ENCODE assay signal across 24 mouse cellular contexts in genomic region chr6:94221750-94222149, GRCm38 (mm10).
DNase-seq lines count a peak whose midpoint lies in the region; ATAC-seq and TF ChIP-seq lines count a peak whose summit lies in the region.
"Had no signal": no experiment of that assay in that cellular context is flagged by ENCODE, and none has a peak within 500 bp of the region (broad histone marks: within the 10 kb centered on the region; RNA-seq: fewer than 3 reads in every experiment).

No protein-coding gene starts in this region.

- H3K4me3 ChIP-seq in spleen, adult 2 months (ENCODE audit: extremely low read depth, insufficient read depth, insufficient read length): no peak overlapping the region
- H3K4me3 ChIP-seq in bone marrow macrophage, adult 2 months (ENCODE audit: insufficient read depth, low read length): peak overlapping the region; percentile 10; the same call in 1 of the 2 replicates

- no peak for TF ChIP-seq CTCF in spleen, adult 2 months (IDR thresholded peaks at IDR 0.05; ENCODE audit: extremely low read depth, insufficient read depth, insufficient read length, insufficient replicate concordance)
- no peak for TF ChIP-seq CTCF in bone marrow macrophage, adult 2 months (IDR thresholded peaks at IDR 0.05; ENCODE audit: low read depth, low read length)

- H3K27me3 ChIP-seq in spleen, adult 2 months (ENCODE audit: control insufficient read depth, insufficient read depth, low read length): no peaks in the 10 kb centered on the region
- H3K27me3 ChIP-seq: CH12.LX, Patski had no signal

- intact Hi-C loops in heart, postnatal 36 days (cut with DNase I): no loop called here

- peak; percentile 55 to 75; a peak in 3 of 4 replicates for ATAC-seq in hematopoietic stem cell, adult 5-6 weeks (replicated peaks in 1 of 2; ENCODE audit: insufficient read depth in 1 of 2, low FRiP score in 2 of 2, low TSS enrichment in 1 of 2, low read depth in 1 of 2, poor library complexity in 2 of 2, severe bottlenecking in 2 of 2)
- ATAC-seq: activated CD4-positive, CD25-positive, alpha-beta regulatory T cell, adult 4 months; CD4-positive, CD25-positive, alpha-beta regulatory T cell, adult 4 months; Patski had no signal

- TF ChIP-seq POLR2A in spleen, adult 2 months (IDR thresholded peaks at IDR 0.05; ENCODE audit: low read depth, low read length): no peak
- TF ChIP-seq POLR2A in bone marrow macrophage, adult 2 months (IDR thresholded peaks at IDR 0.05; ENCODE audit: borderline replicate concordance, low read depth, low read length): no peak

- WGBS in spleen, adult 2 months: 29% methylated on average over 6 of the region's 6 CpGs

- peak overlapping the region; percentile 48; the same call in 1 of the 2 replicates for H3K27ac ChIP-seq in spleen, adult 2 months (ENCODE audit: insufficient read depth, low read length)
- peak overlapping the region; percentile 66 for H3K27ac ChIP-seq in bone marrow macrophage, adult 2 months (ENCODE audit: insufficient read depth, low read depth, low read length)

- H3K36me3 ChIP-seq in spleen, adult 2 months (ENCODE audit: control insufficient read depth, insufficient read depth, low read length): no peaks in the 10 kb centered on the region
- H3K36me3 ChIP-seq: G1E had no signal

- no peaks in the 10 kb centered on the region for H3K4me1 ChIP-seq in spleen, adult 2 months (ENCODE audit: control insufficient read depth, insufficient read depth, insufficient read length)
- H3K4me1 ChIP-seq in bone marrow macrophage, adult 2 months (ENCODE audit: control insufficient read depth, insufficient read depth, low read length): peaks cover 5% of the 10 kb centered on the region

- DNase-seq in heart, adult 11 months: peak; percentile 87
- DNase-seq in heart, postnatal 36 days: no peak
- DNase-seq in spleen, adult 2 months (ENCODE audit: low read depth in 1 of 2, low spot score in 2 of 2): no peak
- DNase-seq in spleen, postnatal 36 days (ENCODE audit: low spot score in 2 of 2): no peak
- no peak for DNase-seq in adrenal gland, postnatal 4 days (ENCODE audit: low spot score in 2 of 2)
- DNase-seq in ovary, adult 18-20 months (ENCODE audit: low spot score): no peak
- DNase-seq: adrenal gland, adult 2 months; adrenal gland, adult 8-10 months; adrenal gland, postnatal 10 days; adrenal gland, postnatal 14 days; adrenal gland, postnatal 25 days; adrenal gland, postnatal 36 days; B cell, adult 2 months; cerebellum, adult 11 months; cerebellum, adult 11-12 months; cerebellum, adult 18-20 months; cerebellum, adult 2 months had no signal
